Mouse (Mus musculus): Measurements from ENCODE around the gene Arhgap15.

DNA sequence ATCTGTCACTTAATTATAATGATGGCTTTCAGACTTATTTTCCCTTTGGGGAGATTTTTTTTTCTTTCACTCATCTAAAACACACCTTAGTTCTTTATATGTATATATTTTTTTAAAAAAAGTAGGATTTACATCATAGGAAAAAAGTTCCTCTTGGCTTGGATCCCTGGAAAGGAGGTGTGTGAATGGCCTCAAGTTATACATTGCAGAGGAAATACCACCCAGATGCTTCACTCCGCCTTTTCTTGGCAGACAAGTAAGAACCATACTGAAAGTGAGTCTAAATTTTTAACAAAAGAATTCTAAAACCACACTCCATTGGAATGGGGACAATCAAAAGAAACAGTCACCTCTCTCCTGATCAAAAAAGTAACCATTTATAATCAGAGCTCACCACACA lies 560.9 kb downstream of the Arhgap15 start:
- TF ChIP-seq CTCF (IDR thresholded peaks at IDR 0.05; ENCODE audit: low read depth, low read length) (no peak), POLR2A (IDR thresholded peaks at IDR 0.05; ENCODE audit: extremely low read depth, insufficient read depth, low read length) (no peak)
